In genomic region chr2:168684695-168685094, GRCm38 (mm10) we compare ENCODE assay signal across 18 mouse cellular contexts. TPM values are rescaled to one million over a fixed set of nuclear protein-coding genes. Genes with fewer than 3 reads are reported as not detected.
A peak's percentile ranks its signal among the peaks of the same experiment; 100 is the strongest.
DNase-seq lines count a peak whose midpoint lies in the region; ATAC-seq and TF ChIP-seq lines count a peak whose summit lies in the region.
"Had no signal": no experiment of that assay in that cellular context is flagged by ENCODE, and none has a peak within 500 bp of the region (broad histone marks: within the 10 kb centered on the region; RNA-seq: fewer than 3 reads in every experiment).

No protein-coding gene starts in this region.

- H3K4me2 ChIP-seq in forebrain, postnatal 0 days (ENCODE audit: low read depth), result no peak overlapping the region
- no peak overlapping the region for H3K4me2 ChIP-seq in midbrain, postnatal 0 days (ENCODE audit: low read depth, low read length, poor library complexity, severe bottlenecking)
- H3K4me2 ChIP-seq: heart, embryonic 11.5 days; intestine, embryonic 15.5 days; liver, embryonic 13.5 days had no signal

- 87% methylated on average over 3 of the region's 3 CpGs for WGBS in forebrain, embryonic 10.5 days
- WGBS in forebrain, postnatal 0 days, result 83% methylated on average over 3 of the region's 3 CpGs
- 81% methylated on average over 3 of the region's 3 CpGs for WGBS in midbrain, postnatal 0 days

- TF ChIP-seq POLR2A in cortical plate, adult 2 months (IDR thresholded peaks at IDR 0.05; ENCODE audit: extremely low read depth, insufficient read depth, low read length), result no peak

- H3K4me1 ChIP-seq in forebrain, embryonic 10.5 days, result peaks cover 30% of the 10 kb centered on the region
- H3K4me1 ChIP-seq in forebrain, postnatal 0 days (ENCODE audit: insufficient read depth), result no peaks in the 10 kb centered on the region
- peaks cover 2% of the 10 kb centered on the region; the same call in 1 of the 2 replicates for H3K4me1 ChIP-seq in cortical plate, adult 2 months (ENCODE audit: control insufficient read depth, insufficient read depth, low read length)
- H3K4me1 ChIP-seq in midbrain, postnatal 0 days (ENCODE audit: insufficient read depth, low read length), result no peaks in the 10 kb centered on the region
- H3K4me1 ChIP-seq: liver, embryonic 13.5 days had no signal

- peaks cover 3% of the 10 kb centered on the region; the same call in 1 of the 2 replicates for H3K9me3 ChIP-seq in forebrain, embryonic 10.5 days
- no peaks in the 10 kb centered on the region for H3K9me3 ChIP-seq in forebrain, postnatal 0 days (ENCODE audit: low read length)
- H3K9me3 ChIP-seq in midbrain, postnatal 0 days (ENCODE audit: low read length), result no peaks in the 10 kb centered on the region
- H3K9me3 ChIP-seq: intestine, embryonic 15.5 days; liver, embryonic 13.5 days had no signal

- no peak for TF ChIP-seq CTCF in forebrain, postnatal 0 days (IDR thresholded peaks at IDR 0.05; ENCODE audit: low read depth)
- TF ChIP-seq CTCF in left cerebral cortex, adult 2 months (IDR thresholded peaks at IDR 0.05), result no peak; the same call in 1 of the 2 replicates
- no peak for TF ChIP-seq CTCF in cortical plate, adult 2 months (IDR thresholded peaks at IDR 0.05; ENCODE audit: extremely low read depth, insufficient read depth, low read length)
- TF ChIP-seq CTCF in midbrain, postnatal 0 days (IDR thresholded peaks at IDR 0.05), result no peak

- intact Hi-C loops in left cerebral cortex, adult 2 months (cut with DNase I), result loop anchor here (10.0 kb wide), 1 partner anchor 240 kb away; no protein-coding TSS in a partner anchor

- peak overlapping the region; percentile 20; the same call in 1 of the 2 replicates for H3K27ac ChIP-seq in forebrain, embryonic 10.5 days
- no peak overlapping the region for H3K27ac ChIP-seq in forebrain, postnatal 0 days (ENCODE audit: low read depth, low read length)
- H3K27ac ChIP-seq in left cerebral cortex, adult 2 months, result peak overlapping the region; percentile 83
- H3K27ac ChIP-seq in cortical plate, adult 2 months (ENCODE audit: insufficient read depth, low read length), result peak overlapping the region; percentile 5; the same call in 1 of the 2 replicates
- no peak overlapping the region for H3K27ac ChIP-seq in midbrain, postnatal 0 days (ENCODE audit: low read depth, low read length)
- H3K27ac ChIP-seq: intestine, embryonic 15.5 days; liver, embryonic 13.5 days had no signal

- H3K4me3 ChIP-seq in forebrain, embryonic 10.5 days, result no peak overlapping the region
- no peak overlapping the region for H3K4me3 ChIP-seq in forebrain, postnatal 0 days (ENCODE audit: low read depth, low read length)
- no peak overlapping the region for H3K4me3 ChIP-seq in left cerebral cortex, adult 2 months
- H3K4me3 ChIP-seq in cortical plate, adult 2 months (ENCODE audit: insufficient read depth, low read length), result no peak overlapping the region
- no peak overlapping the region for H3K4me3 ChIP-seq in midbrain, postnatal 0 days (ENCODE audit: low read depth, low read length)
- H3K4me3 ChIP-seq: intestine, embryonic 15.5 days; liver, embryonic 13.5 days had no signal

- no peaks in the 10 kb centered on the region for H3K27me3 ChIP-seq in forebrain, embryonic 10.5 days (ENCODE audit: poor library complexity, severe bottlenecking)
- no peaks in the 10 kb centered on the region for H3K27me3 ChIP-seq in forebrain, postnatal 0 days (ENCODE audit: insufficient read depth, low read length)
- H3K27me3 ChIP-seq in midbrain, postnatal 0 days (ENCODE audit: insufficient read depth, low read length), result no peaks in the 10 kb centered on the region
- H3K27me3 ChIP-seq: intestine, embryonic 15.5 days; liver, embryonic 13.5 days had no signal

- ATAC-seq in forebrain, postnatal 0 days, result no peak
- ATAC-seq in midbrain, postnatal 0 days (ENCODE audit: low FRiP score), result no peak
- ATAC-seq: CD4-positive, CD25-positive, alpha-beta regulatory T cell, adult 4 months; intestine, embryonic 15.5 days had no signal

- DNase-seq in forebrain, embryonic 10.5 days (ENCODE audit: extremely low spot score, low spot score), result no peak
- DNase-seq in forebrain, postnatal 0 days, result no peak
- no peak for DNase-seq in left cerebral cortex, adult 2 months (ENCODE audit: extremely low spot score in 1 of 2, low spot score in 2 of 2)
- no peak for DNase-seq in left cerebral cortex, adult 8-10 months (ENCODE audit: low spot score in 2 of 2)
- DNase-seq in midbrain, postnatal 0 days (ENCODE audit: low spot score), result no peak
- no peak for DNase-seq in kidney, adult 8-10 months
- DNase-seq: cerebellum, adult 18-20 months; kidney, adult 9 months; kidney, postnatal 25 days; liver, embryonic 13.5 days; lung, adult 2 months; retina, postnatal 1 day; right cerebral cortex, postnatal 25 days; spleen, adult 18-20 months had no signal

- H3K36me3 ChIP-seq in forebrain, embryonic 10.5 days (replicated peaks), result peaks cover 11% of the 10 kb centered on the region
- H3K36me3 ChIP-seq in forebrain, postnatal 0 days (ENCODE audit: insufficient read depth), result peaks cover 46% of the 10 kb centered on the region
- H3K36me3 ChIP-seq in midbrain, postnatal 0 days (ENCODE audit: insufficient read depth, low read length), result peaks cover 20% of the 10 kb centered on the region
- H3K36me3 ChIP-seq: liver, embryonic 13.5 days had no signal

- H3K9ac ChIP-seq in forebrain, postnatal 0 days, result no peak overlapping the region
- 0 out of 2 replicates have a peak overlapping the region, but pooled peaks have one; percentile 14 for H3K9ac ChIP-seq in midbrain, postnatal 0 days (replicated peaks; ENCODE audit: low read length, poor library complexity, severe bottlenecking)
- H3K9ac ChIP-seq: intestine, embryonic 15.5 days; liver, embryonic 13.5 days had no signal

RNA-seq across cellular contexts. Expression of gene Atp9a, which starts 57.5 kb away (rescaled TPM):
- polyA plus RNA-seq in forebrain, embryonic 10.5 days (2016; fragmentation: Nextera tagmentation; extraction: Ambion mirVana), result 8.7 and 9.0 TPM in 2 replicates
- total RNA-seq in forebrain, postnatal 0 days (2014; rRNA removed), result 397 and 497 TPM in 2 replicates
- polyA plus RNA-seq in forebrain, postnatal 0 days (2015; fragmentation: Nextera tagmentation; extraction: Ambion mirVana), result 124 and 143 TPM in 2 replicates
- total RNA-seq in left cerebral cortex, adult 2 months (2021), result 100 to 1,000 TPM; 406 to 408 TPM
- 100 to 1,000 TPM; 400 to 416 (median 410) TPM for total RNA-seq in left cerebral cortex, adult 8-10 months (2022)
- 272 and 279 TPM in 2 replicates for polyA plus RNA-seq in cortical plate, adult 2 months (2012; rRNA removed)
- total RNA-seq in midbrain, postnatal 0 days (2014; rRNA removed), result 600 and 607 TPM in 2 replicates
- polyA plus RNA-seq in midbrain, postnatal 0 days (2015; fragmentation: Nextera tagmentation; extraction: Ambion mirVana), result 159 and 163 TPM in 2 replicates

Comparison
In these comparisons a context has a peak if more than half of its experiments do, and no peak if none do; other contexts are left out.
1. H3K27ac ChIP-seq: peak in forebrain, embryonic 10.5 days (single experiment), left cerebral cortex, adult 2 months (single experiment) and cortical plate, adult 2 months (single experiment); none in forebrain, postnatal 0 days (single experiment) and midbrain, postnatal 0 days (single experiment).